Mouse (Mus musculus) stomach, embryonic 16.5 days (tissue): Measurements from ENCODE around the gene Pnpla2. TPM values are rescaled to one million over a fixed set of nuclear protein-coding genes. Genes with fewer than 3 reads are reported as not detected.
A peak's percentile ranks its signal among the peaks of the same experiment; 100 is the strongest.

Experiments used
- ATAC-seq: fragments of 200-750 bp; cut with Nextera tagmentation; 2 replicates; pipeline ENCODE4 v1.8.0; 2017; ENCODE audit warnings: moderate number of reproducible peaks, moderate TSS enrichment; ENCODE audit not compliant: insufficient read depth, low FRiP score
- H3K27ac ChIP-seq: fragments of 300-500 bp; sonication (generic); 2 replicates; pipeline ENCODE4 v1.5.1; 2014; ENCODE audit warnings: low read length
- H3K27me3 ChIP-seq: fragments of 300-500 bp; sonication (generic); 2 replicates; pipeline ENCODE4 v1.6.1; 2014; ENCODE audit warnings: low read length, control low read depth, mixed read lengths; ENCODE audit not compliant: control insufficient read depth, insufficient read depth
- H3K36me3 ChIP-seq: fragments of 300-500 bp; sonication (generic); 2 replicates; pipeline ENCODE4 v1.6.1; 2014; ENCODE audit warnings: low read length; ENCODE audit not compliant: control insufficient read depth, insufficient read depth
- H3K4me1 ChIP-seq: fragments of 300-500 bp; sonication (generic); 2 replicates; pipeline ENCODE4 v1.6.1; 2014; ENCODE audit warnings: low read length, control low read depth, mixed read lengths; ENCODE audit not compliant: control insufficient read depth, insufficient read depth
- H3K4me2 ChIP-seq: fragments of 300-500 bp; sonication (generic); 2 replicates; pipeline ENCODE4 v1.6.1; 2014; ENCODE audit warnings: low read depth, low read length, mixed read lengths
- H3K4me3 ChIP-seq: fragments of 300-500 bp; sonication (generic); replicated peaks from 2 replicates; pipeline ENCODE4 v1.5.1; 2014; ENCODE audit warnings: mild to moderate bottlenecking, low read length
- H3K9ac ChIP-seq: fragments of 300-500 bp; sonication (generic); 2 replicates; pipeline ENCODE4 v1.6.1; 2014; ENCODE audit warnings: low read length
- H3K9me3 ChIP-seq: fragments of 300-500 bp; sonication (generic); replicated peaks from 2 replicates; pipeline ENCODE4 v1.6.1; 2016; ENCODE audit warnings: low read length, control low read depth; ENCODE audit not compliant: control insufficient read depth
- WGBS: fragments of 180-500 bp; shearing (Covaris S2); extraction: QIAGEN DNeasy Blood & Tissue Kit; methylation state at CpG from one replicate; pipeline ENCODE4 v1.1.7; 2014; 5-methylcytosine and 5-hydroxymethylcytosine counted together
- polyA plus RNA-seq: library from polyadenylated mRNA; unstranded; fragments of >200 nt; fragmentation: Nextera tagmentation; extraction: Ambion mirVana; gene quantifications from 2 replicates; pipeline ENCODE4 v1.2.1, GENCODE M21; 2015

The Pnpla2 gene
- polyA plus RNA-seq, 1 experiment from 2014 or later: 34.0 TPM

GRCm38 (mm10) chr7:141455610-141456314 lies 764 bp downstream of the Pnpla2 start:
- Histone ChIP-seq H3K9me3 (no peaks in the 10 kb centered on the region), H3K4me1 (peaks cover 11% of the 10 kb centered on the region), H3K9ac (peak overlapping the region; percentile 81), H3K27ac (peak overlapping the region; percentile 76), H3K4me3 (peak overlapping the region; percentile 70), H3K36me3 (peaks cover 15% of the 10 kb centered on the region; the same call in 1 of the 2 replicates), H3K27me3 (peaks cover 2% of the 10 kb centered on the region; the same call in 1 of the 2 replicates), H3K4me2 (peak overlapping the region; percentile 89)
- WGBS: 2% methylated on average over 23 of the region's 23 CpGs
- ATAC-seq: peak; percentile 25

GRCm38 (mm10) chr7:141456739-141457138 lies 1.7 kb downstream of the Pnpla2 start:
- H3K4me3 ChIP-seq: no peak overlapping the region
- 84% methylated on average over 6 of the region's 6 CpGs for WGBS
- H3K36me3 ChIP-seq: peaks cover 6% of the 10 kb centered on the region; the same call in 1 of the 2 replicates
- H3K9ac ChIP-seq: no peak overlapping the region
- peak overlapping the region; percentile 89 for H3K4me2 ChIP-seq
- H3K27ac ChIP-seq: no peak overlapping the region
- peaks cover 21% of the 10 kb centered on the region for H3K4me1 ChIP-seq
- no peak for ATAC-seq
- peaks cover 7% of the 10 kb centered on the region for H3K27me3 ChIP-seq
- H3K9me3 ChIP-seq: no peaks in the 10 kb centered on the region

GRCm38 (mm10) chr7:141457236-141457635 lies 2.2 kb downstream of the Pnpla2 start:
- no peak for ATAC-seq
- H3K4me1 ChIP-seq: peaks cover 24% of the 10 kb centered on the region

GRCm38 (mm10) chr7:141457986-141458660 lies 3.1 kb downstream of the Pnpla2 start:
- no peak for ATAC-seq
- no peak overlapping the region for H3K4me3 ChIP-seq
- H3K27ac ChIP-seq: no peak overlapping the region
- H3K4me1 ChIP-seq: peaks cover 24% of the 10 kb centered on the region
- H3K27me3 ChIP-seq: peaks cover 12% of the 10 kb centered on the region
- H3K36me3 ChIP-seq: no peaks in the 10 kb centered on the region
- no peak overlapping the region for H3K4me2 ChIP-seq
- no peaks in the 10 kb centered on the region for H3K9me3 ChIP-seq
- 74% methylated on average over 15 of the region's 15 CpGs for WGBS
- no peak overlapping the region for H3K9ac ChIP-seq

More at GRCm38 (mm10) chr7:141457236-141457635, 2.2 kb downstream of the Pnpla2 start:
- Histone ChIP-seq H3K9ac (no peak overlapping the region), H3K27me3 (peaks cover 9% of the 10 kb centered on the region), H3K4me3 (no peak overlapping the region), H3K27ac (no peak overlapping the region), H3K36me3 (peaks cover 1% of the 10 kb centered on the region; the same call in 1 of the 2 replicates), H3K9me3 (no peaks in the 10 kb centered on the region), H3K4me2 (no peak overlapping the region)
- WGBS: 92% methylated on average over 14 of the region's 14 CpGs

GRCm38 (mm10) chr7:141458661-141459060 lies 3.7 kb downstream of the Pnpla2 start:
- Histone ChIP-seq H3K27me3 (peaks cover 18% of the 10 kb centered on the region), H3K36me3 (no peaks in the 10 kb centered on the region), H3K9me3 (no peaks in the 10 kb centered on the region), H3K4me2 (no peak overlapping the region), H3K4me3 (no peak overlapping the region), H3K27ac (no peak overlapping the region), H3K9ac (no peak overlapping the region), H3K4me1 (peaks cover 24% of the 10 kb centered on the region)
- no peak for ATAC-seq
- WGBS: 88% methylated on average over 11 of the region's 11 CpGs

GRCm38 (mm10) chr7:141459301-141459711 lies 4.3 kb downstream of the Pnpla2 start:
- Histone ChIP-seq H3K27ac (no peak overlapping the region), H3K36me3 (no peaks in the 10 kb centered on the region), H3K4me1 (peaks cover 24% of the 10 kb centered on the region), H3K9me3 (no peaks in the 10 kb centered on the region), H3K4me2 (no peak overlapping the region), H3K9ac (no peak overlapping the region), H3K4me3 (no peak overlapping the region), H3K27me3 (peaks cover 21% of the 10 kb centered on the region)
- ATAC-seq: no peak
- WGBS: 90% methylated on average over 17 of the region's 17 CpGs

GRCm38 (mm10) chr7:141460001-141460390 lies 5.0 kb downstream of the Pnpla2 start:
- Histone ChIP-seq H3K27me3 (peaks cover 23% of the 10 kb centered on the region), H3K36me3 (no peaks in the 10 kb centered on the region), H3K27ac (no peak overlapping the region; the same call in 1 of the 2 replicates), H3K4me3 (no peak overlapping the region), H3K9me3 (no peaks in the 10 kb centered on the region), H3K9ac (no peak overlapping the region), H3K4me1 (peaks cover 31% of the 10 kb centered on the region), H3K4me2 (no peak overlapping the region)
- 37% methylated on average over 5 of the region's 5 CpGs for WGBS
- no peak for ATAC-seq

GRCm38 (mm10) chr7:141460391-141461113 lies 5.6 kb downstream of the Pnpla2 start, which contains the start of gene Cracr2b:
Gene Cracr2b (plus strand): TSS chr7:141461094.
- WGBS: 48% methylated on average over 15 of the region's 15 CpGs
- H3K27ac ChIP-seq: peak within 1 kb of the TSS; percentile 36
- H3K9ac ChIP-seq: peak within 1 kb of the TSS; percentile 75
- H3K4me2 ChIP-seq: peak within 1 kb of the TSS; percentile 85
- H3K9me3 ChIP-seq: no peaks in the 10 kb centered on the region
- H3K4me1 ChIP-seq: peaks cover 37% of the 10 kb centered on the region
- ATAC-seq: no peak
- H3K27me3 ChIP-seq: peaks cover 24% of the 10 kb centered on the region
- H3K4me3 ChIP-seq: peak within 1 kb of the TSS; percentile 52
- H3K36me3 ChIP-seq: no peaks in the 10 kb centered on the region
